Mouse (Mus musculus) cerebellum, postnatal 10 days (tissue): Measurements from ENCODE around the gene Ube2q1.
"Not testable (repeated sequence)": the region's sequence is repeated elsewhere in the genome, so short reads cannot be mapped to it uniquely, and the experiment has no call there.

ENCODE experiments used
- DNase-seq, 2 experiments: peaks; one replicate each; pipeline ENCODE4 v3.0.0; 2021; ENCODE audit warnings: mixed read lengths in 2 of 2

Gene Ube2q1

GRCm38 (mm10) chr3:89788680-89789352, 15.4 kb downstream of the Ube2q1 start:
- peak; percentile 39 to 53 for DNase-seq

GRCm38 (mm10) chr3:89794616-89795015, 21.2 kb downstream of the Ube2q1 start:
- no peak for DNase-seq

- no peak for DNase-seq
These were observed 22.3 kb downstream of the Ube2q1 start for GRCm38 (mm10) chr3:89795746-89796145.

GRCm38 (mm10) chr3:89796358-89796757, 22.9 kb downstream of the Ube2q1 start:
- no peak for DNase-seq

- no peak for DNase-seq
These were observed 25.1 kb downstream of the Ube2q1 start for GRCm38 (mm10) chr3:89798518-89798917.

- DNase-seq, result no peak
These were observed 26.1 kb downstream of the Ube2q1 start for GRCm38 (mm10) chr3:89799476-89799875.

GRCm38 (mm10) chr3:89800078-89800477, 26.7 kb downstream of the Ube2q1 start:
- DNase-seq, result not testable (repeated sequence)

GRCm38 (mm10) chr3:89800774-89801506, 27.5 kb downstream of the Ube2q1 start:
- DNase-seq, result no peak

- no peak for DNase-seq
These were observed 28.1 kb downstream of the Ube2q1 start for GRCm38 (mm10) chr3:89801507-89801847.

GRCm38 (mm10) chr3:89802876-89803275, 29.5 kb downstream of the Ube2q1 start:
- DNase-seq, result peak; percentile 19 to 20

GRCm38 (mm10) chr3:89805179-89805578, 31.8 kb downstream of the Ube2q1 start:
- no peak for DNase-seq

GRCm38 (mm10) chr3:89806751-89807150, 33.3 kb downstream of the Ube2q1 start:
- DNase-seq, result peak in 1 of 2 experiments; percentile 29

- no peak for DNase-seq
These were observed 33.8 kb downstream of the Ube2q1 start for GRCm38 (mm10) chr3:89807171-89807570.

- DNase-seq, result no peak
These were observed 34.5 kb downstream of the Ube2q1 start for GRCm38 (mm10) chr3:89807881-89808280.

GRCm38 (mm10) chr3:89808638-89809037, 35.2 kb downstream of the Ube2q1 start:
- no peak for DNase-seq

- DNase-seq, result no peak
These were observed 37.4 kb downstream of the Ube2q1 start for GRCm38 (mm10) chr3:89810841-89811240.

GRCm38 (mm10) chr3:89812166-89812565, 38.8 kb downstream of the Ube2q1 start:
- DNase-seq, result no peak

GRCm38 (mm10) chr3:89814051-89814450, 40.6 kb downstream of the Ube2q1 start:
- no peak for DNase-seq

- peak; percentile 62 to 69 for DNase-seq
These were observed 43.6 kb downstream of the Ube2q1 start for GRCm38 (mm10) chr3:89817056-89817455.

GRCm38 (mm10) chr3:89818605-89819004, 45.2 kb downstream of the Ube2q1 start:
- DNase-seq, result no peak

GRCm38 (mm10) chr3:89819897-89820296, 46.5 kb downstream of the Ube2q1 start:
- DNase-seq, result no peak

GRCm38 (mm10) chr3:89820311-89821095, 47.1 kb downstream of the Ube2q1 start:
- DNase-seq, result no peak

- DNase-seq, result no peak
These were observed 47.7 kb downstream of the Ube2q1 start for GRCm38 (mm10) chr3:89821096-89821513.
